Mouse (Mus musculus) liver, postnatal 0 days (tissue): ENCODE data around the gene Tomm70a.

Experiments
- CTCF ChIP-seq: sonication (generic); IDR thresholded peaks from 2 replicates; pipeline ENCODE4 v1.5.1; 2016; ENCODE audit warnings: antibody characterized with exemption, low read depth
- EP300 ChIP-seq: IDR thresholded peaks from 2 replicates; pipeline ENCODE4 v1.6.1; 2016; ENCODE audit warnings: antibody characterized with exemption, low read depth, mild to moderate bottlenecking

DNA sequence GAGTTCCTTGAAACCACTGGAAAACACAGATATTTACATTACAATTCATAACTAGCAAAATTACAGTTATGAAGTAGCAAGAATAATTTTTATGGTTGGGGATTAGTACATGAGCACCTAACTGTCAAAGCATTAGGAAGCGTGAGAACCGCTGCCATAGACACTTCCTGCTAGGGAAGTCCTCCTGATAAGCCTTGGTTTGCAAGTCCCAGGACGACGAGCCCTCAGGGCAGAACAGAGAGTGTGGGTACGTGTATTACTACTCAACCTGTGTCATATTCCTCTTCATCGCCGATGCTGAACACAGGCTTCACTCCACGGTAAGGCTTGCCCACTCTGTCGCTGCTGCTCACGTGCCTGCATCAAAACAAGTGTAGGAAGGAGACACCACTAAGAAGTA is 56.2 kb downstream of the Tomm70a start:
- no peak for TF ChIP-seq CTCF
- TF ChIP-seq EP300, result no peak
